Mouse (Mus musculus) layer of hippocampus, adult 18-20 months (tissue): ENCODE results near the gene Nle1. TPM values are rescaled to one million over a fixed set of nuclear protein-coding genes. Genes with fewer than 3 reads are reported as not detected.
"Not testable (repeated sequence)": the region's sequence is repeated elsewhere in the genome, so short reads cannot be mapped to it uniquely, and the experiment has no call there.

ENCODE experiments used
- DNase-seq, 2 experiments: peaks; one replicate each; pipeline ENCODE4 v3.0.0; 2022; ENCODE audit warnings: low spot score in 2 of 2
- long read RNA-seq: library from polyadenylated mRNA; stranded (forward); transcript quantifications from one replicate; pipeline ENCODE4 v2.0.0, GENCODE M21; 2021
- total RNA-seq, 2 experiments: library from RNA; stranded (reverse); gene quantifications; 2 replicates each; pipeline ENCODE4 v1.2.3; 2021

The Nle1 gene
- 10 to 100 TPM; 33.6 to 37.6 TPM for total RNA-seq
- long read RNA-seq, partial matches to known transcripts: 31 of 76 reads
- long read RNA-seq, other reads (novel, unspliced or antisense): 41 of 76 reads

- peak; percentile 87 to 94 for DNase-seq
Measured at GRCm38 (mm10) chr11:82907651-82908607, at the start of gene Nle1. TSS of gene Nle1 (minus strand) at chr11:82908411.

- DNase-seq: no peak
Measured at GRCm38 (mm10) chr11:82956925-82957324, 48.7 kb upstream of the Nle1 start.

GRCm38 (mm10) chr11:82954631-82955030 lies 46.4 kb upstream of the Nle1 start:
- no peak for DNase-seq

GRCm38 (mm10) chr11:82952612-82953542 lies 44.7 kb upstream of the Nle1 start:
- DNase-seq: no peak

GRCm38 (mm10) chr11:82951865-82952611 lies 43.8 kb upstream of the Nle1 start:
- no peak for DNase-seq

- DNase-seq: no peak
Measured at GRCm38 (mm10) chr11:82950736-82951481, 42.7 kb upstream of the Nle1 start, which contains the start of gene Slfn5. TSS of gene Slfn5 (plus strand) at chr11:82951349.

- no peak for DNase-seq
Measured at GRCm38 (mm10) chr11:82949036-82949435, 40.8 kb upstream of the Nle1 start.

GRCm38 (mm10) chr11:82947457-82947856 lies 39.2 kb upstream of the Nle1 start:
- no peak for DNase-seq

GRCm38 (mm10) chr11:82945636-82946035 lies 37.4 kb upstream of the Nle1 start:
- DNase-seq: no peak

GRCm38 (mm10) chr11:82943336-82943735 lies 35.1 kb upstream of the Nle1 start:
- no peak for DNase-seq

GRCm38 (mm10) chr11:82933186-82933585 lies 25.0 kb upstream of the Nle1 start:
- no peak for DNase-seq

GRCm38 (mm10) chr11:82931671-82932450 lies 23.6 kb upstream of the Nle1 start:
- DNase-seq: not testable (repeated sequence)

- not testable (repeated sequence) for DNase-seq
Measured at GRCm38 (mm10) chr11:82931161-82931560, 22.9 kb upstream of the Nle1 start.

GRCm38 (mm10) chr11:82930391-82930955 lies 22.3 kb upstream of the Nle1 start:
- DNase-seq: not testable (repeated sequence)

GRCm38 (mm10) chr11:82929633-82929950 lies 21.4 kb upstream of the Nle1 start:
- no peak for DNase-seq

- no peak for DNase-seq
Measured at GRCm38 (mm10) chr11:82928897-82929632, 20.9 kb upstream of the Nle1 start.

- DNase-seq: not testable (repeated sequence)
Measured at GRCm38 (mm10) chr11:82923910-82924309, 15.7 kb upstream of the Nle1 start.

GRCm38 (mm10) chr11:82921691-82922090 lies 13.5 kb upstream of the Nle1 start:
- DNase-seq: no peak
